Mouse (Mus musculus) E14TG2a.4 (cell line): ENCODE data around the gene Nucks1.

Source experiments
- CTCF ChIP-seq: conservative IDR thresholded peaks from 2 replicates; pipeline ENCODE4 v1.5.1; 2014; ENCODE audit warnings: low read length
- NANOG ChIP-seq: IDR thresholded peaks from 2 replicates; pipeline ENCODE4 v1.6.1; 2014; ENCODE audit warnings: borderline replicate concordance, low read length, mixed read lengths

GRCm38 (mm10) chr1:131965818-131966217, 55.5 kb downstream of the Nucks1 start:
- TF ChIP-seq CTCF (no peak), NANOG (no peak)
